Comparison of ENCODE assay signal across 8 mouse cellular contexts in genomic region chr11:102218783-102219182, GRCm38 (mm10). TPM values are rescaled to one million over a fixed set of nuclear protein-coding genes. Genes with fewer than 3 reads are reported as not detected.
DNase-seq lines count a peak whose midpoint lies in the region; ATAC-seq lines count a peak whose summit lies in the region.

No protein-coding gene starts in this region.

- H3K9me3 ChIP-seq in embryonic facial prominence, embryonic 14.5 days (ENCODE audit: control insufficient read depth, low read length) = no peaks in the 10 kb centered on the region
- no peaks in the 10 kb centered on the region for H3K9me3 ChIP-seq in limb, embryonic 13.5 days
- no peaks in the 10 kb centered on the region for H3K9me3 ChIP-seq in midbrain, embryonic 15.5 days

- 0% methylated on average over 9 of the region's 10 CpGs for WGBS in embryonic facial prominence, embryonic 14.5 days
- 0% methylated on average over 10 of the region's 10 CpGs for WGBS in limb, embryonic 13.5 days
- under 1% methylated on average over 10 of the region's 10 CpGs for WGBS in midbrain, embryonic 15.5 days

- DNase-seq in 3T3-L1 (ENCODE audit: low read depth, low spot score) = peak; percentile 93
- peak; percentile 71 to 87 for DNase-seq in adrenal gland, postnatal 4 days (ENCODE audit: low spot score in 2 of 2)
- DNase-seq in embryonic facial prominence, embryonic 14.5 days (ENCODE audit: low spot score) = peak; percentile 98
- DNase-seq in heart, adult 8-10 months (ENCODE audit: low spot score) = peak; percentile 97
- peak; percentile 99 for DNase-seq in kidney, adult 9 months
- peak; percentile 68 to 70 for DNase-seq in spleen, adult 18-20 months

- H3K4me2 ChIP-seq in embryonic facial prominence, embryonic 14.5 days (ENCODE audit: low read depth, low read length) = peak overlapping the region; percentile 63
- peak overlapping the region; percentile 91 for H3K4me2 ChIP-seq in limb, embryonic 13.5 days (replicated peaks)
- peak overlapping the region; percentile 39 for H3K4me2 ChIP-seq in midbrain, embryonic 15.5 days

- H3K4me3 ChIP-seq in embryonic facial prominence, embryonic 14.5 days (ENCODE audit: low read depth, low read length) = peak overlapping the region; percentile 39
- H3K4me3 ChIP-seq in limb, embryonic 13.5 days = peak overlapping the region; percentile 50
- H3K4me3 ChIP-seq in midbrain, embryonic 15.5 days = peak overlapping the region; percentile 10

- H3K4me1 ChIP-seq in embryonic facial prominence, embryonic 14.5 days (ENCODE audit: control insufficient read depth, insufficient read depth, low read length) = peaks cover 63% of the 10 kb centered on the region
- H3K4me1 ChIP-seq in limb, embryonic 13.5 days = peaks cover 75% of the 10 kb centered on the region
- peaks cover 70% of the 10 kb centered on the region for H3K4me1 ChIP-seq in midbrain, embryonic 15.5 days

- H3K27ac ChIP-seq in embryonic facial prominence, embryonic 14.5 days (replicated peaks; ENCODE audit: low read depth, low read length) = peak overlapping the region; percentile 73
- H3K27ac ChIP-seq in limb, embryonic 13.5 days = peak overlapping the region; percentile 89
- H3K27ac ChIP-seq in midbrain, embryonic 15.5 days = peak overlapping the region; percentile 75

- no peaks in the 10 kb centered on the region for H3K27me3 ChIP-seq in embryonic facial prominence, embryonic 14.5 days (replicated peaks; ENCODE audit: control insufficient read depth, insufficient read depth, low read length)
- no peaks in the 10 kb centered on the region for H3K27me3 ChIP-seq in limb, embryonic 13.5 days
- no peaks in the 10 kb centered on the region for H3K27me3 ChIP-seq in midbrain, embryonic 15.5 days (replicated peaks)

- H3K36me3 ChIP-seq in embryonic facial prominence, embryonic 14.5 days (ENCODE audit: control insufficient read depth, insufficient read depth, low read length) = peaks cover 14% of the 10 kb centered on the region; the same call in 1 of the 2 replicates
- H3K36me3 ChIP-seq in limb, embryonic 13.5 days = peaks cover 22% of the 10 kb centered on the region
- H3K36me3 ChIP-seq in midbrain, embryonic 15.5 days (replicated peaks) = peaks cover 3% of the 10 kb centered on the region; the same call in 1 of the 2 replicates

- peak; percentile 88 for ATAC-seq in embryonic facial prominence, embryonic 14.5 days (ENCODE audit: low read depth)
- peak; percentile 79 for ATAC-seq in limb, embryonic 13.5 days (ENCODE audit: low FRiP score, low read depth)
- peak; percentile 71 for ATAC-seq in midbrain, embryonic 15.5 days (replicated peaks)

- H3K9ac ChIP-seq in embryonic facial prominence, embryonic 14.5 days (ENCODE audit: low read depth, low read length) = peak overlapping the region; percentile 58
- H3K9ac ChIP-seq in limb, embryonic 13.5 days = peak overlapping the region; percentile 67
- H3K9ac ChIP-seq in midbrain, embryonic 15.5 days = peak overlapping the region; percentile 10; the same call in 1 of the 2 replicates

RNA-seq across cellular contexts. Expression of gene Hdac5, which starts 11.2 kb away (rescaled TPM):
- total RNA-seq in adrenal gland, postnatal 4 days (2021) = 100 to 1,000 TPM; 123 to 125 TPM
- 44.0 and 47.2 TPM in 2 replicates for polyA plus RNA-seq in embryonic facial prominence, embryonic 14.5 days (2014; fragmentation: Nextera tagmentation; extraction: Ambion mirVana)
- total RNA-seq in heart, adult 8-10 months (2022) = 100 to 1,000 TPM; 114 to 136 (median 121) TPM
- polyA plus RNA-seq in limb, embryonic 13.5 days (2015; fragmentation: Nextera tagmentation; extraction: Ambion mirVana) = 61.9 and 68.6 TPM in 2 replicates
- polyA plus RNA-seq in midbrain, embryonic 15.5 days (2015; fragmentation: Nextera tagmentation; extraction: Ambion mirVana) = 90.3 and 105 TPM in 2 replicates

RNA-seq across cellular contexts. Expression of gene G6pc3, which starts 29.4 kb away (rescaled TPM):
- 10 to 100 TPM; 86.3 to 93.3 TPM for total RNA-seq in adrenal gland, postnatal 4 days (2021)
- 27.9 and 29.3 TPM in 2 replicates for polyA plus RNA-seq in embryonic facial prominence, embryonic 14.5 days (2014; fragmentation: Nextera tagmentation; extraction: Ambion mirVana)
- total RNA-seq in heart, adult 8-10 months (2022) = 10 to 100 TPM; 52.2 to 60.3 (median 58.6) TPM
- 35.6 and 36.1 TPM in 2 replicates for polyA plus RNA-seq in limb, embryonic 13.5 days (2015; fragmentation: Nextera tagmentation; extraction: Ambion mirVana)
- 38.6 and 43.3 TPM in 2 replicates for polyA plus RNA-seq in midbrain, embryonic 15.5 days (2015; fragmentation: Nextera tagmentation; extraction: Ambion mirVana)

RNA-seq across cellular contexts. Expression of gene BC030867, which starts 29.9 kb away (rescaled TPM):
- 1 to 10 TPM; 4.8 to 6.0 TPM for total RNA-seq in adrenal gland, postnatal 4 days (2021)
- 11.7 and 12.6 TPM in 2 replicates for polyA plus RNA-seq in embryonic facial prominence, embryonic 14.5 days (2014; fragmentation: Nextera tagmentation; extraction: Ambion mirVana)
- under 1 TPM; 0.12 to 0.23 (median 0.18) TPM for total RNA-seq in heart, adult 8-10 months (2022)
- polyA plus RNA-seq in limb, embryonic 13.5 days (2015; fragmentation: Nextera tagmentation; extraction: Ambion mirVana) = 15.8 and 16.1 TPM in 2 replicates
- polyA plus RNA-seq in midbrain, embryonic 15.5 days (2015; fragmentation: Nextera tagmentation; extraction: Ambion mirVana) = 2.2 and 2.5 TPM in 2 replicates

RNA-seq across cellular contexts. Expression of gene Lsm12, which starts 33.7 kb away (rescaled TPM):
- total RNA-seq in adrenal gland, postnatal 4 days (2021) = 10 to 100 TPM; 83.5 to 83.6 TPM
- polyA plus RNA-seq in embryonic facial prominence, embryonic 14.5 days (2014; fragmentation: Nextera tagmentation; extraction: Ambion mirVana) = 92.9 and 98.4 TPM in 2 replicates
- total RNA-seq in heart, adult 8-10 months (2022) = 10 to 100 TPM; 45.4 to 51.9 (median 48.8) TPM
- 134 and 145 TPM in 2 replicates for polyA plus RNA-seq in limb, embryonic 13.5 days (2015; fragmentation: Nextera tagmentation; extraction: Ambion mirVana)
- polyA plus RNA-seq in midbrain, embryonic 15.5 days (2015; fragmentation: Nextera tagmentation; extraction: Ambion mirVana) = 111 and 118 TPM in 2 replicates

RNA-seq across cellular contexts. Expression of gene Asb16, which starts 49.8 kb away (rescaled TPM):
- total RNA-seq in adrenal gland, postnatal 4 days (2021) = under 1 TPM; 0.53 to 0.79 TPM
- 0.25 and 0.33 TPM in 2 replicates for polyA plus RNA-seq in embryonic facial prominence, embryonic 14.5 days (2014; fragmentation: Nextera tagmentation; extraction: Ambion mirVana)
- 1 to 10 TPM; 1.3 to 1.6 (median 1.5) TPM for total RNA-seq in heart, adult 8-10 months (2022)
- 0.22 TPM in 2 replicates for polyA plus RNA-seq in limb, embryonic 13.5 days (2015; fragmentation: Nextera tagmentation; extraction: Ambion mirVana)
- 0.05 TPM in 1 of 2 replicates, not detected in the other for polyA plus RNA-seq in midbrain, embryonic 15.5 days (2015; fragmentation: Nextera tagmentation; extraction: Ambion mirVana)

Comparison
In these comparisons a context has a peak if more than half of its experiments do, and no peak if none do; other contexts are left out.
1. Peak in every context shown above with its lines: DNase-seq, ATAC-seq, H3K4me3 ChIP-seq and H3K27ac ChIP-seq.
2. H3K4me2 ChIP-seq: peak in every context shown above with its lines; median percentile 91 in limb, embryonic 13.5 days; 63 in embryonic facial prominence, embryonic 14.5 days; 39 in midbrain, embryonic 15.5 days.
3. H3K9ac ChIP-seq: peak in every context shown above with its lines; median percentile 67 in limb, embryonic 13.5 days; 58 in embryonic facial prominence, embryonic 14.5 days; 10 in midbrain, embryonic 15.5 days.